Mouse (Mus musculus) lung, postnatal 25 days (tissue): ENCODE data around the gene Rgs7.

ENCODE experiments used
- DNase-seq: peaks from one replicate; pipeline ENCODE4 v3.0.0; 2022; ENCODE audit warnings: low spot score

Rgs7 gene

DNA sequence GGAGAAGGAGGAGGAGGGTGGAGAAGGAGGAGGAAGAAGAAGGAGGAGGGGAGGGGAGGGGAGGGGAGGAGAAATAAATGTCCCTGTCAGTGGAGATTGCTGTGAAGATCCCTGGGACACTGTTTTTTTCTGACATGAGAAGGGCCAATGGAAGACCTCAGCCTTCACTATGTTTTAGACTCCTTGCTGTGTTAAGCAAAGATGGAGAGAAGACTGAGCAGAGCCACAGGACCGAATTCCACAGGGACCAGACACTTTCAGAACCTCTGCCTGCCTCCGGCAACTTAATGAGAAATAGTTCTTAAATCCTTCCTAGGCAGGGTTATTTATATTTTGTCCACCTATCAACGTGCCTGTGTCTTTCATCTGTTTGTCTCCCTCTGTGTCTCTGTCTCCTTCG lies 464.0 kb downstream of the Rgs7 start:
- no peak for DNase-seq

GRCm38 (mm10) chr1:175025781-175026309 lies 466.5 kb downstream of the Rgs7 start:
- DNase-seq: no peak

DNA sequence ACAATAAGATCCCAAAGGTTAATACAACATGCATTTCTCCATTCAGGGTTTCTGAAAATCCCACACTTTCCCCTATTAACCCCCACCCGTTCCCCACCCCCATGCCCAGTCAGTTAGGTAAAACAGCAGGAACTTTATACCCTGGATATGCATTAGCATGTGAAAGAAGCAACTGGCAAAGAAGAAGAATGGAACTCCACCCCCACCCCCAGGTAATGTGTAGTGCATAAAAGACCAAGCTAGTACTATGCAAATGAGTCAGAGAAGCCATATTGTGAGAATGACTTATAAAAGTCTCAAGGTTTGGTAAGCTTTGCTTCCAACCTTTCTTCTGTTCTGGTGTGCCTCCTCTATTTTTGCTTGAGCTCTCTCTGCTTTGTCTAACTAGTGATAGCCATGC lies 468.2 kb downstream of the Rgs7 start:
- no peak for DNase-seq
